Mouse (Mus musculus): ENCODE results near the gene Kcnn3. TPM values are rescaled to one million over a fixed set of nuclear protein-coding genes. Genes with fewer than 3 reads are reported as not detected.

The Kcnn3 gene
- polyA plus RNA-seq, 1 experiment from 2014 or later: 0.04 TPM

- POLR2A ChIA-PET: no interaction called here
- H3K27me3 ChIP-seq: peaks cover 54% of the 10 kb centered on the region
- CTCF ChIA-PET: interaction anchor here (1.1 to 1.5 kb wide), 2 partner anchors 80 to 180 kb away, joined by 4 to 5 read pairs; no protein-coding TSS in a partner anchor
- in situ Hi-C loops (cut with MboI; ENCODE audit: low pct_unique_long_range_greater_than_20kb): no loop called here
- TF ChIP-seq CTCF (IDR thresholded peaks at IDR 0.05): no peak
- no peak for DNase-seq (ENCODE audit: low read depth, low spot score)
- ATAC-seq: no peak
Observed at GRCm38 (mm10) chr3:89691776-89692175, 171.8 kb downstream of the Kcnn3 start.

DNA sequence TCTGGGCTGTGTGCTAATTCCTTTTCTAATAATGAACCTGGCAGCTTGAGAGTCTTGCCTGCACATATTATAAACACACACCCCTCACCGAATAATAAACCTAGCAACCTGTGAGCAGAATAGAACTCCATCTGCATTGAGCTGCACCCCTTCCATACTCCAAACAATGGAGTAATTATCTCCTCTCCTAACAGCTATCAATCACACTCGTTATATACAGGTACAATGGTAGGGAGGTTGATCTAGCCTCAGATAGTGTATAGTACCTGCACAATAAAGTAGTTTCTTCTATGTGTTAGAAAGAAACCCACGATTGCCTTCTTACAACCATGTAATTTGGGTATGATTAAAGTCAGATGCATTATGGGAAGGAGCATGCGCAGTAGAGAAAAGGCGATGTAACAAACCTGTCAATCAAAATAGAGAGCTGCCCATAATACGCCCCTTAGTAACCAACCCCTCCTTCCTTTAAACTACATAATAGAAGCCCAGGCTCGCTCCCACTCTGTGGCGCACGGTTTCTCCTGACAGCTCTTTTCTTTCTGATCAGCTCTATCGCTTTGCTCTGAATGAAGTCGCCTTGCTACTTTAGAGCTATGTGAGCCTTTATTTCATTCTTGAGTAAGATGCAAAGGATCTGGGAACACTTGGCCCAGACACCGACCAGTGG is 176.3 kb downstream of the Kcnn3 start:
- in situ Hi-C loops (cut with MboI; ENCODE audit: low pct_unique_long_range_greater_than_20kb): no loop called here
- no peak for TF ChIP-seq CTCF (IDR thresholded peaks at IDR 0.05)
- H3K27me3 ChIP-seq: peaks cover 65% of the 10 kb centered on the region
- no peak for DNase-seq (ENCODE audit: low read depth, low spot score)
- ChIA-PET CTCF (interaction anchor here (1.0 to 1.3 kb wide), 5 partner anchors 17 to 197 kb away, joined by 3 to 5 read pairs (median 3); no protein-coding TSS in a partner anchor), POLR2A (no interaction called here)
- ATAC-seq: no peak

DNA sequence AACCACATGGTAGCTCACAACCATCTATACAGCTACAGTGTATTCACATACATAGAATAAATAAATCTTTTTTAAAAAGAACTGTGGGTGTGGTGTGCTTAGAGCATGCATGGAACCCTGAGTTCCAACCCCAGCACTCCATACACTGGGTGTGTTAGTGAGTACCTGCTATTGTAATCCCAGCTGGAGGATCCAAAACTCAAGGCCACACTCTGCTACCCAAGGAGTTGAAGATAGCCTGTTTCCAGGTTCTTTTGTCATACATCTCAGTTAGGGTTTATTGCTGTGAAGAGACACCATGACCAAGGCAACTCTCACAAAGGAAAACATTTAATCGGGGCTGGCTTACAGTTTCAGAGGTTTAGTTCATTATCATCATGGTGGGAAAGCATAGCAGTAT is 179.0 kb downstream of the Kcnn3 start:
- ATAC-seq: no peak
- TF ChIP-seq CTCF (IDR thresholded peaks at IDR 0.05): no peak
- in situ Hi-C loops (cut with MboI; ENCODE audit: low pct_unique_long_range_greater_than_20kb): no loop called here
- ChIA-PET CTCF (no interaction called here), POLR2A (no interaction called here)
- no peak for DNase-seq (ENCODE audit: low read depth, low spot score)
- peaks cover 62% of the 10 kb centered on the region for H3K27me3 ChIP-seq

DNA sequence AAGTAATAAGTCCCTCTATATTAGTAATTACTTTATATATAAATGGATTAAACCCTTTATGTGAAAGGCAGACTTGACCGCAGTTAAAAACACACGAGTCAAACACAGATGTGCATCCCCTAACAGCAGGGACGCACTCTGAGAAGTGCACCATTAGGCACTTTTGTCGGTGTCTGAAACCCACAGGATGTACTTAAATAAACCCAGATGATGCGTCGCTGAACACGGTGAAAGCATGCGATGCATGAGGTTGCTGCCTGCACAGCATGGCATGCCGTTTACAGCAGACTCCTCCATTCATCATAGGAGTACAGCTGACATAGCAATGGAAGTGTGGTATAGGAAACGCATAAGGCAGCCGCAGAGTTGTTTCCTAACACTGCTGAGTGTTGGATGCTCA is 180.5 kb downstream of the Kcnn3 start:
- DNase-seq (ENCODE audit: low read depth, low spot score) (no peak), ATAC-seq (no peak)
- TF ChIP-seq CTCF (IDR thresholded peaks at IDR 0.05): no peak
- ChIA-PET POLR2A (interaction anchor here (0.5 kb wide), 1 partner anchor 414 kb away, joined by 3 read pairs; no protein-coding TSS in a partner anchor), CTCF (no interaction called here)
- in situ Hi-C loops (cut with MboI; ENCODE audit: low pct_unique_long_range_greater_than_20kb): no loop called here
- peaks cover 75% of the 10 kb centered on the region for H3K27me3 ChIP-seq

GRCm38 (mm10) chr3:89703596-89703995 is 183.6 kb downstream of the Kcnn3 start:
- H3K27me3 ChIP-seq: peaks cover 72% of the 10 kb centered on the region
- ATAC-seq (no peak), DNase-seq (ENCODE audit: low read depth, low spot score) (no peak)
- ChIA-PET POLR2A (no interaction called here), CTCF (interaction anchor here (1.1 to 1.4 kb wide), 2 partner anchors 19 to 154 kb away, joined by 3 to 4 read pairs; no protein-coding TSS in a partner anchor)
- in situ Hi-C loops (cut with MboI; ENCODE audit: low pct_unique_long_range_greater_than_20kb): no loop called here
- TF ChIP-seq CTCF (IDR thresholded peaks at IDR 0.05): no peak

DNA sequence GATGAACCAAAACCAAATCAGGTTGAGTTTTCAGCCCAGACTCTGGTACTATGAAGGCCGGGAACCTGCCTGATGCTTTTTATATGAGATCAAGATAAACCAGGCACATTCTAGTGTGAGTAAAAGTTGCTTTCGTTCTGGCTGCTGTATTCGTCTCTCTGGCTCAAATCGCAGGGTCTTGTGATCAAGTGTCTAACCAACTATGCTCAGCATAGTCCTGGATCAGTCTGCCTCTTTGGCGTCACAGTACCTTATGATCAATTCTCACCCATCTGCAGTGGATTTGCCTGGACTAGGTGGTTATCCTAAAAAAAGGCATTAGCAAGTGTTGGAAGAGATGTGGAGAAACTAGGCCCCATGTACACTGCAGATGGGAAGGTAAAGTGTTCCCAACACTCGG is 184.1 kb downstream of the Kcnn3 start:
- no peak for TF ChIP-seq CTCF (IDR thresholded peaks at IDR 0.05)
- in situ Hi-C loops (cut with MboI; ENCODE audit: low pct_unique_long_range_greater_than_20kb): no loop called here
- no peak for ATAC-seq
- peaks cover 69% of the 10 kb centered on the region for H3K27me3 ChIP-seq
- ChIA-PET CTCF (interaction anchor here (1.4 to 1.6 kb wide), 2 partner anchors 10 to 154 kb away, joined by 3 to 4 read pairs; partner anchors contain the start of gene Adar), POLR2A (no interaction called here)
- no peak for DNase-seq (ENCODE audit: low read depth, low spot score)

DNA sequence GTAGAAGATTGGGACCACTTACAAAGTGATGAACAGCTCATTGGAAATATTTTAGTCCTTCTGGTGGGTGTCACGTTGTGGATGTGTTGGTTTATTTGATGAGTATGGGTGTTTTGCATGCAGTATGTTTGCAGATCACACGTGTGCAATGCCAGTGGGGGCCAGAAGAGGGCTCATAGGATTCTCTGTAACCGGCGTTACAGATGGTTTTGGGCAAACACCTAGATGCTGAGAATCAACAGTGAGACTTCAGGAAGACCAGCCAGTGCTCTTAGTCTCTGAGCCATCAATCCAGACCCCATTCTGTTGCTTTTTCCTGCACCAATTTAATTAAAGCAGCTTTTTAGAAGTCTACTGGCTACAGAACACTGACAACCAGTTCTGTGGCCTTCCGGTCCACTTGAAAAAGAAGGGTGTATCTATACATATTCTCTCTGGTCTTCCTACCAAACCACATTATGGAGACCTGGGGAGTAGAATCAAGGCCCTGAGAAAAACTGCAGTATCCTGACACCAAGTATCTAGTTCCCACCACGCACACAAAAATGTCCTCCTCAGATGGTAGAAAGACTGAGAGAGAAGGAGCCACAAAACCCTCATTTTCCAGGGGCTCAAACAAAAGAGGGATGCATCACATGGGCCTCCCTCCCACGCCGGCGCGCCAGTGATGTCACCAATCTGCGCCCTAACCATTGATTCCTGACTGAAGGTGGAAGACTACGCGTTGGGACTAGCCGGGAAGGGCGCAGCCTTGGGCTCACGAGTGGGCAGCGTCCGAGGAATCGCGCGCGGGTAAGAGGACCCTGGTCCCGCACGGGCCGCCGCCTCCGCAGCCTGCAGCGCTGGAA is 194.6 kb downstream of the Kcnn3 start, which contains the start of gene Adar:
Adar (plus strand) TSS at position 664 of the 848 bp plus-strand sequence.
- in situ Hi-C loops (cut with MboI; ENCODE audit: low pct_unique_long_range_greater_than_20kb): loop anchor here (5.0 kb wide), 1 partner anchor 143 kb away; no protein-coding TSS in a partner anchor
- ChIA-PET POLR2A (interaction anchor here (0.6 to 1.6 kb wide), 2 partner anchors 58 to 356 kb away, joined by 5 to 6 read pairs; no protein-coding TSS in a partner anchor), CTCF (interaction anchor here (1.0 to 3.3 kb wide), 9 partner anchors 10 to 143 kb away, joined by 3 to 17 read pairs (median 4); partner anchors contain the start of genes Chrnb2 and Ube2q1)
- TF ChIP-seq CTCF (IDR thresholded peaks at IDR 0.05): peak; percentile 97
- peaks cover 40% of the 10 kb centered on the region for H3K27me3 ChIP-seq
- peak; percentile 49 for DNase-seq (ENCODE audit: low read depth, low spot score)
- ATAC-seq: peak; percentile 44

DNA sequence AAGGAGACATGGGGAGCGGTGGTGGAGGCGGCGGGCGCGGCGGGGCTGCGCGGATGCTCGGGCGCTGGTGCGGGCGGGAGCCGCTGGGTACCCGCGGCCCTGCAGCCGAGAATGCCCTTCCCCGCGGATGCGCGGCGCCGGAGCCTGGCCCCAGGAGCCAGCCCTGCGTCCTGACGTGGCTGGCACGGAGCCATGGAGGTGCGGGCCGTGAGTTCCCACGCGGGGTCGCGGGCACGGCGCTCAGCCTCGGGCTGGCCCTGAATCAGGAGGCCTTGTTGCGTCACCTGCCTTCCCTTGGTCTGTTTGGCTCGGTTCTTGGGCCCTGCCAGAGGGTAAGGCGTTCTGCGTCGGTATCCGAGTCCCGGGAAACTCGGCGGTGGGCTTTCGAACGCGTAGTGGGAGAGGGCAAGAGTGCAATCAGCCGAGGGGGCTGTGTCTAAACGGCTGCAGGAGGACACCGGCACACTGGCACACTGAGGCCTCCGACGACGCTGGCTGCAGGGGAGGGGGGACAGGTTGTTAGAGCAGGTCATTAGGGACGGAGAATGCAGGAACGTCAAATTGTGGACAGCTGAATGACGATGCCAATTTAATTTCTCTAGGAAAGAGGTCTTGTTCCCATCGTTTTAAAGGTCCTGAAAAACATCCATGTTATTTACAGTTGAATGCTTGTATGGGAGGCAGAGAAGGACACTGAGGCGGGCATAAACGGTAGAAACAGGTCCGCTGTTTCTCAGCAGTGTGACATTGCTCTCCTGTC is 195.4 kb downstream of the Kcnn3 start:
- CTCF ChIA-PET: interaction anchor here (0.9 to 7.3 kb wide), 4 partner anchors 15 to 143 kb away, joined by 3 to 63 read pairs (median 12); no protein-coding TSS in a partner anchor
- H3K27me3 ChIP-seq: peaks cover 32% of the 10 kb centered on the region
- ATAC-seq (peak; percentile 45), DNase-seq (ENCODE audit: low read depth, low spot score) (no peak)
- TF ChIP-seq CTCF (IDR thresholded peaks at IDR 0.05): no peak
- in situ Hi-C loops (cut with MboI; ENCODE audit: low pct_unique_long_range_greater_than_20kb): no loop called here
- POLR2A ChIA-PET: interaction anchor here (0.7 kb wide), 1 partner anchor 13 kb away, joined by 3 read pairs; no protein-coding TSS in a partner anchor

DNA sequence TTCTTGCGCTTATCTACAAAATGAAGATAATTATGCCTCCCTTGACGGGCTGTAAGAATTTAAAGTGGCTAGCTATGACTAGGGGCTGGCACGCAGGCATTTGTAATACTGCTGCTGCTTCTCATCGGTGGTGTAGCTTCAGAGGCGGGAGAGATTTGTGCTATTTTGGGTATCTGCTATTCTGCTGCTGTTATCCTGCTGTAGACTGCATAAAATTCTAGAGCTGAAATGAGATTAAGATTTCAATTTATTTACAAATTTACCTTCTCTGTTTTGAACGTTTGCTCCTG is 195.9 kb downstream of the Kcnn3 start:
- ATAC-seq: no peak
- peaks cover 27% of the 10 kb centered on the region for H3K27me3 ChIP-seq
- ChIA-PET POLR2A (interaction anchor here (0.7 kb wide), 1 partner anchor 12 kb away, joined by 3 read pairs; no protein-coding TSS in a partner anchor), CTCF (interaction anchor here (0.6 to 7.3 kb wide), 5 partner anchors 15 to 143 kb away, joined by 3 to 63 read pairs (median 3); no protein-coding TSS in a partner anchor)
- no peak for TF ChIP-seq CTCF (IDR thresholded peaks at IDR 0.05)
- in situ Hi-C loops (cut with MboI; ENCODE audit: low pct_unique_long_range_greater_than_20kb): no loop called here
- DNase-seq (ENCODE audit: low read depth, low spot score): no peak

- no peaks in the 10 kb centered on the region for H3K27me3 ChIP-seq
- no peak for TF ChIP-seq CTCF (IDR thresholded peaks at IDR 0.05)
- CTCF ChIA-PET: interaction anchor here (7.3 kb wide), 1 partner anchor 9 kb away, joined by 63 read pairs; no protein-coding TSS in a partner anchor
- DNase-seq (ENCODE audit: low read depth, low spot score) (no peak), ATAC-seq (no peak)
- POLR2A ChIA-PET: no interaction called here
- in situ Hi-C loops (cut with MboI; ENCODE audit: low pct_unique_long_range_greater_than_20kb): no loop called here
Observed at GRCm38 (mm10) chr3:89722032-89722431, 202.1 kb downstream of the Kcnn3 start.
